Mouse (Mus musculus) neural tube, embryonic 15.5 days (tissue): ENCODE results near the gene Snd1. TPM values are rescaled to one million over a fixed set of nuclear protein-coding genes. Genes with fewer than 3 reads are reported as not detected.

ENCODE experiments used
- ATAC-seq: fragments of 200-750 bp; cut with Nextera tagmentation; 2 replicates; pipeline ENCODE4 v1.8.0; 2017; ENCODE audit warnings: mild to moderate bottlenecking, moderate TSS enrichment, moderate library complexity; ENCODE audit not compliant: low FRiP score
- H3K27ac ChIP-seq: fragments of 300-500 bp; sonication (generic); replicated peaks from 2 replicates; pipeline ENCODE4 v1.5.1; 2015; ENCODE audit warnings: mild to moderate bottlenecking, inconsistent platforms
- H3K27me3 ChIP-seq: fragments of 300-500 bp; sonication (generic); replicated peaks from 2 replicates; pipeline ENCODE4 v1.6.1; 2015; ENCODE audit warnings: inconsistent platforms
- H3K36me3 ChIP-seq: fragments of 300-500 bp; sonication (generic); 2 replicates; pipeline ENCODE4 v1.6.1; 2015; ENCODE audit warnings: inconsistent platforms
- H3K4me1 ChIP-seq: fragments of 300-500 bp; sonication (generic); 2 replicates; pipeline ENCODE4 v1.6.1; 2015; ENCODE audit warnings: inconsistent platforms
- H3K4me2 ChIP-seq: fragments of 300-500 bp; sonication (generic); 2 replicates; pipeline ENCODE4 v1.6.1; 2015; ENCODE audit warnings: inconsistent platforms, mild to moderate bottlenecking, moderate library complexity
- H3K4me3 ChIP-seq: fragments of 300-500 bp; sonication (generic); replicated peaks from 2 replicates; pipeline ENCODE4 v1.5.1; 2015; ENCODE audit warnings: mild to moderate bottlenecking, inconsistent platforms
- H3K9ac ChIP-seq: fragments of 300-500 bp; sonication (generic); replicated peaks from 2 replicates; pipeline ENCODE4 v1.6.1; 2015; ENCODE audit warnings: mild to moderate bottlenecking, inconsistent platforms
- H3K9me3 ChIP-seq: fragments of 300-500 bp; sonication (generic); replicated peaks from 2 replicates; pipeline ENCODE4 v1.6.1; 2016; ENCODE audit warnings: inconsistent platforms
- WGBS: fragments of 180-500 bp; shearing (Covaris S2); methylation state at CpG from one replicate; pipeline ENCODE4 v1.1.7; 2015; ENCODE audit warnings: mixed read lengths; 5-methylcytosine and 5-hydroxymethylcytosine counted together
- polyA plus RNA-seq: library from polyadenylated mRNA; unstranded; fragments of >200 nt; fragmentation: Nextera tagmentation; extraction: Ambion mirVana; gene quantifications from 2 replicates; pipeline ENCODE4 v1.2.1, GENCODE M21; 2015

The Snd1 gene
- polyA plus RNA-seq, 1 experiment from 2014 or later: 71.1 TPM

GRCm38 (mm10) chr6:28656511-28656910 lies 181.6 kb downstream of the Snd1 start:
- 98% methylated on average over 5 of the region's 5 CpGs for WGBS

DNA sequence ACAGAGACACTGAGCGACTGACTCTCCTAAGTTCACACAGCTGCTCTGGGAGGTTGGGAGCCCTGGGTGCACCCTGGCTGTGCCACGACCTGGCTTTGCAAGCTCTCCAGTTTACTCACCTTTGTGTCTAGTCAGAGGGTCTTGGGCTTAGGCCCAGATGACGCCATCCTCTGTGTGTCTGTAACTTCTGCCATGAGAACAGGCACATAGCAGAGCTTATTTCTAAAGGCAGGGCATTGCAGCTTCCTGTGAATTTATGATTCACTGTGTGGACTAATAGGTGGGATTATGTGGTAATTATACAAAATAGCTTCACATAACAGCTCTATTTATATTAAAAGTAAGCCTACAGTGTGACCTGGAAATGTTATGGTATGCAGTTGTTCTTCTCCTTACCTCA lies 188.1 kb downstream of the Snd1 start:
- no peaks in the 10 kb centered on the region for H3K27me3 ChIP-seq
- ATAC-seq: no peak
- H3K36me3 ChIP-seq: no peaks in the 10 kb centered on the region
- no peak overlapping the region for H3K4me3 ChIP-seq
- WGBS: 86% methylated on average over 3 of the region's 3 CpGs
- no peaks in the 10 kb centered on the region for H3K9me3 ChIP-seq
- H3K27ac ChIP-seq: no peak overlapping the region
- no peaks in the 10 kb centered on the region for H3K4me1 ChIP-seq
- H3K4me2 ChIP-seq: no peak overlapping the region
- H3K9ac ChIP-seq: no peak overlapping the region

More at GRCm38 (mm10) chr6:28656511-28656910, 181.6 kb downstream of the Snd1 start:
- Histone ChIP-seq H3K9me3 (no peaks in the 10 kb centered on the region), H3K4me3 (no peak overlapping the region), H3K9ac (no peak overlapping the region), H3K36me3 (no peaks in the 10 kb centered on the region), H3K4me2 (no peak overlapping the region), H3K27me3 (no peaks in the 10 kb centered on the region), H3K27ac (no peak overlapping the region), H3K4me1 (no peaks in the 10 kb centered on the region)
- ATAC-seq: no peak

- H3K36me3 ChIP-seq: no peaks in the 10 kb centered on the region
- no peaks in the 10 kb centered on the region for H3K9me3 ChIP-seq
- H3K4me1 ChIP-seq: no peaks in the 10 kb centered on the region
- no peak for ATAC-seq
- no peak overlapping the region for H3K4me3 ChIP-seq
- H3K9ac ChIP-seq: no peak overlapping the region
- no peak overlapping the region for H3K4me2 ChIP-seq
- no peaks in the 10 kb centered on the region for H3K27me3 ChIP-seq
- 87% methylated on average over 5 of the region's 5 CpGs for WGBS
- no peak overlapping the region for H3K27ac ChIP-seq
These were observed 188.7 kb downstream of the Snd1 start for GRCm38 (mm10) chr6:28663670-28664069.

DNA sequence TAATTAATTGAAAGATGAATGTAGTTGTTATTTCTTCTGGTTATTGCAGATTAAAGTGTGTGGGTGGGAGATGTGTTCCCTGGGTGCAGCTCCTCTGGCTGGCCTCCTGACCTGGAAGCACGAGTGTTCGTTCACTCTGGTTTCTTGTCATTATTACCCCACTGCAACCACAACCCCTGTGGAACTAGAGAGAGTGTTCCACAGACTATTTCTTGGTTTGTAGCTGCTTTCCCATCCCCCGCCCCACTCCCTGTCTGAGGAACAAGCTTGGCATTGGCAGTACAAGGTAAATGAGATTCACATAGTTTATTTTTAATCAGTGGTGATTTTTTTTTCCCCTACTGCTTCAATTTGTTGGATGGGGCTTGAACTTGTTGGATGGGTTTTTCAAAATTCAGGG lies 189.8 kb downstream of the Snd1 start:
- 70% methylated on average over 3 of the region's 3 CpGs for WGBS
- Histone ChIP-seq H3K27ac (no peak overlapping the region), H3K4me2 (no peak overlapping the region), H3K9ac (no peak overlapping the region), H3K4me1 (no peaks in the 10 kb centered on the region), H3K4me3 (no peak overlapping the region), H3K36me3 (no peaks in the 10 kb centered on the region), H3K27me3 (no peaks in the 10 kb centered on the region), H3K9me3 (no peaks in the 10 kb centered on the region)
- ATAC-seq: no peak

DNA sequence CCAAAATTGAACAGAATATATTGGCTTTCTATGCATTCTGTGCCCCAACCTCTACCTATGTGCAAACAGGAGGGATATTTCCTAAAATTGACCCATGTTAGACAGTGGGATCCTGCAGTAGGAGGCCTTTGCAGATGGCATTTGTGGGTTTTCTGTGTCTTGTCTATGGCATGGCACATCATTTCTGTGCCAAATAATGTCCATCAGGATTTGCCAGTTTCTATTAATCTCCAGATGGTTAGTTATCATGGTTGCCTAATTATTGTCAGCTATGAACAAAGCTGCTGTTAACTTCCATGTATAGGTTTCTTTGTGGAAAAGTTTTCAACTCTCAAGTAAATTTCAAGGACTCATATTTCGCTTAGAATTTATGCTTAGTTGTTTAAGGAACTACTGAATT lies 192.6 kb downstream of the Snd1 start:
- WGBS: 96% methylated on average over 1 of the region's 1 CpGs
- H3K27ac ChIP-seq: no peak overlapping the region

GRCm38 (mm10) chr6:28669251-28669650 lies 194.3 kb downstream of the Snd1 start:
- Histone ChIP-seq H3K4me2 (no peak overlapping the region), H3K9ac (no peak overlapping the region), H3K4me3 (no peak overlapping the region), H3K27ac (no peak overlapping the region), H3K9me3 (no peaks in the 10 kb centered on the region), H3K36me3 (no peaks in the 10 kb centered on the region), H3K4me1 (no peaks in the 10 kb centered on the region), H3K27me3 (no peaks in the 10 kb centered on the region)
- WGBS: 86% methylated on average over 5 of the region's 5 CpGs
- ATAC-seq: no peak

More for the DNA sequence above, 192.6 kb downstream of the Snd1 start:
- Histone ChIP-seq H3K4me3 (no peak overlapping the region), H3K4me1 (no peaks in the 10 kb centered on the region), H3K27me3 (no peaks in the 10 kb centered on the region), H3K4me2 (no peak overlapping the region), H3K9me3 (no peaks in the 10 kb centered on the region), H3K36me3 (no peaks in the 10 kb centered on the region), H3K9ac (no peak overlapping the region)
- ATAC-seq: no peak

GRCm38 (mm10) chr6:28672388-28672787 lies 197.4 kb downstream of the Snd1 start:
- no peaks in the 10 kb centered on the region for H3K4me1 ChIP-seq
- no peaks in the 10 kb centered on the region for H3K9me3 ChIP-seq
- H3K27ac ChIP-seq: no peak overlapping the region
- H3K4me2 ChIP-seq: no peak overlapping the region
- WGBS: 32% methylated on average over 1 of the region's 1 CpGs
- no peak overlapping the region for H3K9ac ChIP-seq
- no peaks in the 10 kb centered on the region for H3K27me3 ChIP-seq
- ATAC-seq: no peak
- H3K36me3 ChIP-seq: no peaks in the 10 kb centered on the region
- no peak overlapping the region for H3K4me3 ChIP-seq

GRCm38 (mm10) chr6:28674686-28675085 lies 199.7 kb downstream of the Snd1 start:
- Histone ChIP-seq H3K9ac (no peak overlapping the region), H3K9me3 (no peaks in the 10 kb centered on the region), H3K27ac (no peak overlapping the region), H3K4me2 (no peak overlapping the region), H3K27me3 (no peaks in the 10 kb centered on the region), H3K4me1 (no peaks in the 10 kb centered on the region), H3K36me3 (no peaks in the 10 kb centered on the region), H3K4me3 (no peak overlapping the region)
- ATAC-seq: no peak
- WGBS: 100% methylated on average over 1 of the region's 1 CpGs

GRCm38 (mm10) chr6:28678896-28679295 lies 204.0 kb downstream of the Snd1 start:
- no peak for ATAC-seq
- H3K27me3 ChIP-seq: no peaks in the 10 kb centered on the region

GRCm38 (mm10) chr6:28680537-28680936 lies 205.6 kb downstream of the Snd1 start:
- H3K4me3 ChIP-seq: no peak overlapping the region
- ATAC-seq: no peak
- no peaks in the 10 kb centered on the region for H3K4me1 ChIP-seq
- no peak overlapping the region for H3K9ac ChIP-seq
- no peaks in the 10 kb centered on the region for H3K36me3 ChIP-seq
- 72% methylated on average over 4 of the region's 4 CpGs for WGBS
- no peak overlapping the region for H3K27ac ChIP-seq
- no peaks in the 10 kb centered on the region for H3K27me3 ChIP-seq
- no peak overlapping the region for H3K4me2 ChIP-seq
- H3K9me3 ChIP-seq: no peaks in the 10 kb centered on the region

More at GRCm38 (mm10) chr6:28678896-28679295, 204.0 kb downstream of the Snd1 start:
- H3K36me3 ChIP-seq: no peaks in the 10 kb centered on the region
- no peak overlapping the region for H3K4me3 ChIP-seq
- no peak overlapping the region for H3K27ac ChIP-seq
- no peaks in the 10 kb centered on the region for H3K9me3 ChIP-seq
- H3K4me1 ChIP-seq: no peaks in the 10 kb centered on the region
- WGBS: 78% methylated on average over 1 of the region's 1 CpGs
- no peak overlapping the region for H3K4me2 ChIP-seq
- H3K9ac ChIP-seq: no peak overlapping the region

GRCm38 (mm10) chr6:28681521-28682457 lies 206.8 kb downstream of the Snd1 start:
- Histone ChIP-seq H3K9me3 (no peaks in the 10 kb centered on the region), H3K4me1 (no peaks in the 10 kb centered on the region), H3K4me2 (no peak overlapping the region), H3K27ac (no peak overlapping the region), H3K9ac (no peak overlapping the region), H3K27me3 (no peaks in the 10 kb centered on the region), H3K36me3 (no peaks in the 10 kb centered on the region), H3K4me3 (no peak overlapping the region)
- WGBS: 72% methylated on average over 8 of the region's 8 CpGs
- ATAC-seq: no peak

DNA sequence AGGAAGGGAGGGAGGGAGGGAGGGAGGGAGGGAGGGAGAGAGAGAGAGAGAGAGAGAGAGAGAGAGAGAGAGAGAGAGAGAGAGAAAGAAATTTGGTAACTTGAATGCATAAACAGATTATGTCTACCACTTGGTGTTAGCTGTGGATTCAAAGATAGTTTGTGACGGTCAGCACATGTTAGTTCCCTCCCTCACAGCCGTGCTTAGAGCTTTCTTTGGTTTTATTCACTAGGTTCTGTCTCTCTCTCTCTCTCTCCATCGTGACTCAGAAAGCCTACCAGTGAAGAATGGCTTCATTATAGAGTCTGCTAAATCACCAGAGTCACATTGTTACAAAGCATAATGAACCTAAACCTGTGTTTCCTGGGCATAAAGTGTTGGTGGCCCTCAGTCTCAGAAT lies 210.1 kb downstream of the Snd1 start:
- WGBS: 39% methylated on average over 3 of the region's 3 CpGs
- H3K27me3 ChIP-seq: no peaks in the 10 kb centered on the region

More for the DNA sequence above, 210.1 kb downstream of the Snd1 start:
- ATAC-seq: no peak
- Histone ChIP-seq H3K9me3 (no peaks in the 10 kb centered on the region), H3K27ac (no peak overlapping the region), H3K4me3 (no peak overlapping the region), H3K4me1 (no peaks in the 10 kb centered on the region), H3K36me3 (no peaks in the 10 kb centered on the region), H3K4me2 (no peak overlapping the region), H3K9ac (no peak overlapping the region)
